Mouse (Mus musculus) embryonic facial prominence, embryonic 11.5 days (tissue): ENCODE measurements around the gene Wnk2. TPM values are rescaled to one million over a fixed set of nuclear protein-coding genes. Genes with fewer than 3 reads are reported as not detected.

ENCODE experiments used
- ATAC-seq: fragments of 200-750 bp; cut with Nextera tagmentation; replicated peaks from 2 replicates; pipeline ENCODE4 v1.8.0; 2017; ENCODE audit warnings: low read depth; ENCODE audit not compliant: insufficient number of reproducible peaks, low FRiP score, low TSS enrichment
- DNase-seq: peaks from one replicate; pipeline ENCODE4 v3.0.0-alpha.2; 2015; ENCODE audit warnings: low spot score
- H3K27ac ChIP-seq: fragments of 300-500 bp; sonication (generic); replicated peaks from 2 replicates; pipeline ENCODE4 v1.5.1; 2014; ENCODE audit warnings: mild to moderate bottlenecking, low read depth, low read length, control low read depth
- H3K27me3 ChIP-seq: fragments of 300-500 bp; sonication (generic); 2 replicates; pipeline ENCODE4 v1.6.1; 2014; ENCODE audit warnings: mild to moderate bottlenecking, low read length, moderate library complexity, mixed read lengths; ENCODE audit not compliant: control insufficient read depth, insufficient read depth
- H3K36me3 ChIP-seq: fragments of 300-500 bp; sonication (generic); replicated peaks from 2 replicates; pipeline ENCODE4 v1.6.1; 2014; ENCODE audit warnings: low read depth, mild to moderate bottlenecking, low read length, moderate library complexity, mixed read lengths; ENCODE audit not compliant: control insufficient read depth, insufficient read depth
- H3K4me1 ChIP-seq: fragments of 300-500 bp; sonication (generic); 2 replicates; pipeline ENCODE4 v1.6.1; 2014; ENCODE audit warnings: low read length, mixed read lengths; ENCODE audit not compliant: control insufficient read depth, insufficient read depth
- H3K4me2 ChIP-seq: fragments of 300-500 bp; sonication (generic); 2 replicates; pipeline ENCODE4 v1.6.1; 2014; ENCODE audit warnings: low read depth, mild to moderate bottlenecking, control low read depth, low read length, moderate library complexity
- H3K4me3 ChIP-seq: fragments of 300-500 bp; sonication (generic); 2 replicates; pipeline ENCODE4 v1.5.1; 2014; ENCODE audit warnings: low read depth, low read length, control low read depth
- H3K9ac ChIP-seq: fragments of 300-500 bp; sonication (generic); replicated peaks from 2 replicates; pipeline ENCODE4 v1.6.1; 2014; ENCODE audit warnings: mild to moderate bottlenecking, control low read depth, low read length
- H3K9me3 ChIP-seq: fragments of 300-500 bp; sonication (generic); replicated peaks from 2 replicates; pipeline ENCODE4 v1.6.1; 2016; ENCODE audit warnings: mild to moderate bottlenecking, low read length, inconsistent platforms, mixed read lengths; ENCODE audit not compliant: control insufficient read depth
- WGBS: fragments of 180-500 bp; shearing (Covaris S2); extraction: QIAGEN DNeasy Blood & Tissue Kit; methylation state at CpG from one replicate; pipeline ENCODE4 v1.1.7; 2014; 5-methylcytosine and 5-hydroxymethylcytosine counted together
- polyA plus RNA-seq: library from polyadenylated mRNA; unstranded; fragments of >200 nt; fragmentation: Nextera tagmentation; extraction: Ambion mirVana; gene quantifications from 2 replicates; pipeline ENCODE4 v1.2.1, GENCODE M21; 2014

The Wnk2 gene
- polyA plus RNA-seq, 1 experiment from 2014 or later, result 2.5 TPM

- DNase-seq, result no peak
- no peaks in the 10 kb centered on the region for H3K27me3 ChIP-seq
- no peak overlapping the region for H3K4me2 ChIP-seq
- H3K4me3 ChIP-seq, result no peak overlapping the region
- H3K9ac ChIP-seq, result no peak overlapping the region
- no peaks in the 10 kb centered on the region; the same call in none of the 2 replicates for H3K4me1 ChIP-seq
- no peaks in the 10 kb centered on the region for H3K36me3 ChIP-seq
- H3K9me3 ChIP-seq, result no peaks in the 10 kb centered on the region
- ATAC-seq, result no peak
- no peak overlapping the region for H3K27ac ChIP-seq
- 69% methylated on average over 7 of the region's 7 CpGs for WGBS
Observed at GRCm38 (mm10) chr13:49131946-49132687, 15.7 kb downstream of the Wnk2 start.

- DNase-seq, result no peak
- H3K4me2 ChIP-seq, result no peak overlapping the region
- ATAC-seq, result no peak
- no peaks in the 10 kb centered on the region for H3K27me3 ChIP-seq
- whole genome bisulfite sequencing, result 72% methylated on average over 4 of the region's 4 CpGs
- H3K27ac ChIP-seq, result no peak overlapping the region
- no peaks in the 10 kb centered on the region for H3K36me3 ChIP-seq
- no peak overlapping the region for H3K9ac ChIP-seq
- H3K4me3 ChIP-seq, result no peak overlapping the region
- H3K9me3 ChIP-seq, result no peaks in the 10 kb centered on the region
- H3K4me1 ChIP-seq, result no peaks in the 10 kb centered on the region; the same call in none of the 2 replicates
Observed at GRCm38 (mm10) chr13:49131342-49131855, 16.4 kb downstream of the Wnk2 start.

- no peak overlapping the region for H3K27ac ChIP-seq
- H3K36me3 ChIP-seq, result no peaks in the 10 kb centered on the region
- DNase-seq (no peak), ATAC-seq (no peak)
- no peak overlapping the region for H3K4me3 ChIP-seq
- no peak overlapping the region for H3K4me2 ChIP-seq
- H3K4me1 ChIP-seq, result no peaks in the 10 kb centered on the region; the same call in none of the 2 replicates
- H3K27me3 ChIP-seq, result no peaks in the 10 kb centered on the region
- no peaks in the 10 kb centered on the region for H3K9me3 ChIP-seq
- 11% methylated on average over 4 of the region's 4 CpGs for WGBS
- no peak overlapping the region for H3K9ac ChIP-seq
Observed at GRCm38 (mm10) chr13:49129845-49130244, 18.0 kb downstream of the Wnk2 start.

- WGBS, result 89% methylated on average over 1 of the region's 1 CpGs
Observed at GRCm38 (mm10) chr13:49129154-49129553, 18.7 kb downstream of the Wnk2 start.

GRCm38 (mm10) chr13:49127844-49128631, 19.8 kb downstream of the Wnk2 start:
- Histone ChIP-seq H3K9me3 (no peaks in the 10 kb centered on the region), H3K4me3 (no peak overlapping the region), H3K4me1 (no peaks in the 10 kb centered on the region; the same call in none of the 2 replicates), H3K36me3 (no peaks in the 10 kb centered on the region), H3K4me2 (no peak overlapping the region), H3K27me3 (no peaks in the 10 kb centered on the region), H3K27ac (no peak overlapping the region), H3K9ac (no peak overlapping the region; the same call in 1 of the 2 replicates)
- 45% methylated on average over 15 of the region's 15 CpGs for WGBS
- DNase-seq (peak; percentile 36), ATAC-seq (no peak)

More at GRCm38 (mm10) chr13:49129154-49129553, 18.7 kb downstream of the Wnk2 start:
- Histone ChIP-seq H3K9me3 (no peaks in the 10 kb centered on the region), H3K4me2 (no peak overlapping the region), H3K27ac (no peak overlapping the region), H3K4me1 (no peaks in the 10 kb centered on the region; the same call in none of the 2 replicates), H3K27me3 (no peaks in the 10 kb centered on the region), H3K9ac (no peak overlapping the region), H3K4me3 (no peak overlapping the region), H3K36me3 (no peaks in the 10 kb centered on the region)
- no peak for ATAC-seq
- DNase-seq, result no peak

- Histone ChIP-seq H3K9ac (no peak overlapping the region), H3K4me2 (no peak overlapping the region), H3K4me3 (no peak overlapping the region), H3K36me3 (no peaks in the 10 kb centered on the region), H3K27ac (no peak overlapping the region), H3K9me3 (no peaks in the 10 kb centered on the region), H3K4me1 (no peaks in the 10 kb centered on the region), H3K27me3 (no peaks in the 10 kb centered on the region)
- DNase-seq (no peak), ATAC-seq (no peak)
- WGBS, result 70% methylated on average over 4 of the region's 4 CpGs
Observed at GRCm38 (mm10) chr13:49122106-49122505, 25.7 kb downstream of the Wnk2 start.

- Histone ChIP-seq H3K4me3 (no peak overlapping the region), H3K4me1 (no peaks in the 10 kb centered on the region), H3K27ac (no peak overlapping the region), H3K9me3 (no peaks in the 10 kb centered on the region), H3K36me3 (no peaks in the 10 kb centered on the region), H3K27me3 (no peaks in the 10 kb centered on the region), H3K4me2 (no peak overlapping the region), H3K9ac (no peak overlapping the region)
- DNase-seq (no peak), ATAC-seq (no peak)
- 89% methylated on average over 8 of the region's 8 CpGs for WGBS
Observed at GRCm38 (mm10) chr13:49117563-49117962, 30.3 kb downstream of the Wnk2 start.

- WGBS, result 88% methylated on average over 14 of the region's 14 CpGs
- H3K36me3 ChIP-seq, result no peaks in the 10 kb centered on the region
- no peaks in the 10 kb centered on the region for H3K9me3 ChIP-seq
- no peaks in the 10 kb centered on the region for H3K4me1 ChIP-seq
- H3K27me3 ChIP-seq, result no peaks in the 10 kb centered on the region
- H3K4me2 ChIP-seq, result no peak overlapping the region
- no peak overlapping the region for H3K4me3 ChIP-seq
- ATAC-seq (no peak), DNase-seq (no peak)
- H3K9ac ChIP-seq, result no peak overlapping the region
- H3K27ac ChIP-seq, result no peak overlapping the region
Observed at GRCm38 (mm10) chr13:49114921-49115320, 32.9 kb downstream of the Wnk2 start.
